Mouse (Mus musculus): ENCODE data around the gene Spem2.

Gene Spem2

GRCm38 (mm10) chr11:69767625-69767909, 50.7 kb downstream of the Spem2 start:
- in situ Hi-C loops (cut with MboI; ENCODE audit: unreplicated experiment in 2 of 2): no loop called here

GRCm38 (mm10) chr11:69766872-69767624, 51.2 kb downstream of the Spem2 start:
- in situ Hi-C loops (cut with MboI; ENCODE audit: unreplicated experiment in 2 of 2): no loop called here
